Mouse (Mus musculus) hindbrain, embryonic 10.5 days (tissue): ENCODE measurements around the gene Fndc5. TPM values are rescaled to one million over a fixed set of nuclear protein-coding genes. Genes with fewer than 3 reads are reported as not detected.

Source experiments
- DNase-seq: peaks from one replicate; pipeline ENCODE4 v3.0.0-alpha.2; 2017; ENCODE audit warnings: low spot score
- H3K27ac ChIP-seq: fragments of 300-500 bp; sonication (generic); 2 replicates; pipeline ENCODE4 v1.5.1; 2016; ENCODE audit warnings: mild to moderate bottlenecking, moderate library complexity
- H3K27me3 ChIP-seq: fragments of 300-500 bp; sonication (generic); 2 replicates; pipeline ENCODE4 v1.6.1; 2016; ENCODE audit warnings: mild to moderate bottlenecking; ENCODE audit not compliant: poor library complexity, insufficient read depth, severe bottlenecking
- H3K36me3 ChIP-seq: fragments of 300-500 bp; sonication (generic); 2 replicates; pipeline ENCODE4 v1.6.1; 2016; ENCODE audit warnings: mild to moderate bottlenecking, moderate library complexity
- H3K4me1 ChIP-seq: fragments of 300-500 bp; sonication (generic); replicated peaks from 2 replicates; pipeline ENCODE4 v1.6.1; 2016; ENCODE audit warnings: mild to moderate bottlenecking
- H3K4me3 ChIP-seq: fragments of 300-500 bp; sonication (generic); 2 replicates; pipeline ENCODE4 v1.5.1; 2016; ENCODE audit warnings: mild to moderate bottlenecking, moderate library complexity
- H3K9me3 ChIP-seq: fragments of 300-500 bp; sonication (generic); 2 replicates; pipeline ENCODE4 v1.6.1; 2016; ENCODE audit warnings: mild to moderate bottlenecking, moderate library complexity
- WGBS: fragments of 180-500 bp; shearing (Covaris S2); methylation state at CpG from one replicate; pipeline ENCODE4 v1.1.7; 2016; 5-methylcytosine and 5-hydroxymethylcytosine counted together
- polyA plus RNA-seq: library from polyadenylated mRNA; unstranded; fragments of >200 nt; fragmentation: Nextera tagmentation; extraction: Ambion mirVana; gene quantifications from 2 replicates; pipeline ENCODE4 v1.2.1, GENCODE M21; 2016

Fndc5 gene
- polyA plus RNA-seq, 1 experiment from 2014 or later = 1.8 TPM

- Histone ChIP-seq H3K36me3 (peaks cover 12% of the 10 kb centered on the region; the same call in 1 of the 2 replicates), H3K27ac (no peak overlapping the region), H3K9me3 (no peaks in the 10 kb centered on the region), H3K4me1 (peaks cover 25% of the 10 kb centered on the region), H3K27me3 (peaks cover 15% of the 10 kb centered on the region), H3K4me3 (no peak overlapping the region)
- no peak for DNase-seq
- 85% methylated on average over 5 of the region's 5 CpGs for WGBS
Observed at GRCm38 (mm10) chr4:129143509-129143908, 6.7 kb downstream of the Fndc5 start.

GRCm38 (mm10) chr4:129144401-129145367 is 7.9 kb downstream of the Fndc5 start:
- H3K27ac ChIP-seq = no peak overlapping the region
- H3K27me3 ChIP-seq = peaks cover 4% of the 10 kb centered on the region
- no peaks in the 10 kb centered on the region for H3K9me3 ChIP-seq
- H3K36me3 ChIP-seq = peaks cover 23% of the 10 kb centered on the region
- H3K4me3 ChIP-seq = no peak overlapping the region
- H3K4me1 ChIP-seq = peaks cover 25% of the 10 kb centered on the region
- 71% methylated on average over 16 of the region's 16 CpGs for WGBS
- no peak for DNase-seq

- no peak for DNase-seq
Observed at GRCm38 (mm10) chr4:129145411-129145810, 8.6 kb downstream of the Fndc5 start.

GRCm38 (mm10) chr4:129145943-129146342 is 9.1 kb downstream of the Fndc5 start:
- DNase-seq = no peak

More at GRCm38 (mm10) chr4:129145411-129145810, 8.6 kb downstream of the Fndc5 start:
- Histone ChIP-seq H3K27me3 (no peaks in the 10 kb centered on the region), H3K4me3 (no peak overlapping the region), H3K4me1 (peaks cover 17% of the 10 kb centered on the region), H3K9me3 (no peaks in the 10 kb centered on the region), H3K27ac (no peak overlapping the region), H3K36me3 (peaks cover 30% of the 10 kb centered on the region)
- 74% methylated on average over 4 of the region's 4 CpGs for WGBS

GRCm38 (mm10) chr4:129146392-129146791 is 9.6 kb downstream of the Fndc5 start:
- peaks cover 16% of the 10 kb centered on the region for H3K4me1 ChIP-seq
- no peak overlapping the region for H3K4me3 ChIP-seq
- peaks cover 39% of the 10 kb centered on the region for H3K36me3 ChIP-seq
- H3K27ac ChIP-seq = no peak overlapping the region
- H3K9me3 ChIP-seq = no peaks in the 10 kb centered on the region
- DNase-seq = no peak
- no peaks in the 10 kb centered on the region for H3K27me3 ChIP-seq
- 84% methylated on average over 2 of the region's 2 CpGs for WGBS

More at GRCm38 (mm10) chr4:129145943-129146342, 9.1 kb downstream of the Fndc5 start:
- Histone ChIP-seq H3K9me3 (no peaks in the 10 kb centered on the region), H3K27ac (no peak overlapping the region), H3K4me3 (no peak overlapping the region), H3K4me1 (peaks cover 16% of the 10 kb centered on the region), H3K27me3 (no peaks in the 10 kb centered on the region), H3K36me3 (peaks cover 34% of the 10 kb centered on the region)
- 86% methylated on average over 4 of the region's 4 CpGs for WGBS

GRCm38 (mm10) chr4:129147552-129148103 is 10.8 kb downstream of the Fndc5 start:
- no peak overlapping the region for H3K27ac ChIP-seq
- H3K4me1 ChIP-seq = peaks cover 12% of the 10 kb centered on the region
- no peaks in the 10 kb centered on the region for H3K9me3 ChIP-seq
- H3K27me3 ChIP-seq = no peaks in the 10 kb centered on the region
- DNase-seq = no peak
- WGBS = 92% methylated on average over 13 of the region's 13 CpGs
- H3K4me3 ChIP-seq = no peak overlapping the region
- peaks cover 51% of the 10 kb centered on the region for H3K36me3 ChIP-seq

- no peak for DNase-seq
- H3K27ac ChIP-seq = no peak overlapping the region
- H3K4me3 ChIP-seq = no peak overlapping the region
- no peaks in the 10 kb centered on the region for H3K27me3 ChIP-seq
- no peaks in the 10 kb centered on the region for H3K9me3 ChIP-seq
- peaks cover 67% of the 10 kb centered on the region for H3K36me3 ChIP-seq
- WGBS = 82% methylated on average over 1 of the region's 1 CpGs
- H3K4me1 ChIP-seq = peaks cover 7% of the 10 kb centered on the region; the same call in 1 of the 2 replicates
Observed at GRCm38 (mm10) chr4:129149321-129149720, 12.5 kb downstream of the Fndc5 start.

- H3K27me3 ChIP-seq = no peaks in the 10 kb centered on the region
- 90% methylated on average over 4 of the region's 4 CpGs for WGBS
- no peaks in the 10 kb centered on the region for H3K9me3 ChIP-seq
- no peak overlapping the region for H3K4me3 ChIP-seq
- H3K4me1 ChIP-seq = no peaks in the 10 kb centered on the region
- DNase-seq = no peak
- H3K27ac ChIP-seq = no peak overlapping the region
- peaks cover 86% of the 10 kb centered on the region for H3K36me3 ChIP-seq
Observed at GRCm38 (mm10) chr4:129151276-129151811, 14.5 kb downstream of the Fndc5 start.

- DNase-seq = no peak
Observed at GRCm38 (mm10) chr4:129157541-129157940, 20.7 kb downstream of the Fndc5 start.

GRCm38 (mm10) chr4:129158549-129158948 is 21.8 kb downstream of the Fndc5 start:
- no peaks in the 10 kb centered on the region for H3K27me3 ChIP-seq
- 76% methylated on average over 3 of the region's 3 CpGs for WGBS
- peaks cover 77% of the 10 kb centered on the region for H3K36me3 ChIP-seq

More at GRCm38 (mm10) chr4:129157541-129157940, 20.7 kb downstream of the Fndc5 start:
- Histone ChIP-seq H3K9me3 (no peaks in the 10 kb centered on the region), H3K4me1 (no peaks in the 10 kb centered on the region), H3K36me3 (peaks cover 77% of the 10 kb centered on the region), H3K27me3 (no peaks in the 10 kb centered on the region), H3K27ac (no peak overlapping the region), H3K4me3 (no peak overlapping the region)
- WGBS = 96% methylated on average over 5 of the region's 5 CpGs

GRCm38 (mm10) chr4:129161076-129161475 is 24.3 kb downstream of the Fndc5 start:
- no peak overlapping the region for H3K4me3 ChIP-seq
- no peaks in the 10 kb centered on the region for H3K4me1 ChIP-seq
- H3K36me3 ChIP-seq = peaks cover 80% of the 10 kb centered on the region
- no peaks in the 10 kb centered on the region for H3K27me3 ChIP-seq
- WGBS = 98% methylated on average over 1 of the region's 1 CpGs
- H3K27ac ChIP-seq = no peak overlapping the region
- no peaks in the 10 kb centered on the region for H3K9me3 ChIP-seq
- no peak for DNase-seq

More at GRCm38 (mm10) chr4:129158549-129158948, 21.8 kb downstream of the Fndc5 start:
- Histone ChIP-seq H3K4me3 (no peak overlapping the region), H3K27ac (no peak overlapping the region), H3K9me3 (no peaks in the 10 kb centered on the region), H3K4me1 (no peaks in the 10 kb centered on the region)
- DNase-seq = no peak

GRCm38 (mm10) chr4:129161581-129162255 is 24.9 kb downstream of the Fndc5 start:
- no peaks in the 10 kb centered on the region for H3K27me3 ChIP-seq
- peaks cover 79% of the 10 kb centered on the region for H3K36me3 ChIP-seq
- H3K4me3 ChIP-seq = no peak overlapping the region
- no peak overlapping the region for H3K27ac ChIP-seq
- no peaks in the 10 kb centered on the region for H3K9me3 ChIP-seq
- no peaks in the 10 kb centered on the region for H3K4me1 ChIP-seq
- DNase-seq = no peak
- 83% methylated on average over 4 of the region's 4 CpGs for WGBS
